Mouse (Mus musculus): ENCODE data around the gene Slc35b3.

GRCm38 (mm10) chr13:38941280-38941679 is 19.4 kb downstream of the Slc35b3 start:
- TF ChIP-seq CTCF (IDR thresholded peaks at IDR 0.05; ENCODE audit: control insufficient read depth, insufficient read depth, insufficient read length): no peak
- TF ChIP-seq MYOG (IDR thresholded peaks at IDR 0.05; ENCODE audit: control insufficient read depth, extremely low read depth, insufficient read length): no peak
- no peak for TF ChIP-seq USF1 (IDR thresholded peaks at IDR 0.05; ENCODE audit: low read depth)

Measured in C2C12 (cell line).